Mouse (Mus musculus) layer of hippocampus, postnatal 10 days (tissue): ENCODE measurements around the gene Fgfr2. TPM values are rescaled to one million over a fixed set of nuclear protein-coding genes. Genes with fewer than 3 reads are reported as not detected.
"Not testable (repeated sequence)": the region's sequence is repeated elsewhere in the genome, so short reads cannot be mapped to it uniquely, and the experiment has no call there.

ENCODE experiments used
- DNase-seq, 2 experiments: peaks; one replicate each; pipeline ENCODE4 v3.0.0; 2021; ENCODE audit warnings: low spot score in 2 of 2
- total RNA-seq, 2 experiments: library from RNA; stranded (reverse); gene quantifications; 2 replicates each; pipeline ENCODE4 v1.2.3; 2021

The Fgfr2 gene
- total RNA-seq, 2 experiments from 2014 or later = 35.6 to 48.3 TPM

- DNase-seq = peak in 1 of 2 experiments; percentile 16
Observed at GRCm38 (mm10) chr7:130178991-130179390, 2944.2 kb downstream of the Fgfr2 start.

GRCm38 (mm10) chr7:130177009-130177408 is 2946.1 kb downstream of the Fgfr2 start:
- DNase-seq = no peak

GRCm38 (mm10) chr7:130174525-130174924 is 2948.6 kb downstream of the Fgfr2 start:
- no peak for DNase-seq

GRCm38 (mm10) chr7:130173914-130174313 is 2949.2 kb downstream of the Fgfr2 start:
- DNase-seq = no peak

- no peak for DNase-seq
Observed at GRCm38 (mm10) chr7:130170144-130170543, 2953.0 kb downstream of the Fgfr2 start.

GRCm38 (mm10) chr7:130168296-130168695 is 2954.9 kb downstream of the Fgfr2 start:
- DNase-seq = no peak

- DNase-seq = no peak
Observed at GRCm38 (mm10) chr7:130167261-130167660, 2955.9 kb downstream of the Fgfr2 start.

- DNase-seq = no peak
Observed at GRCm38 (mm10) chr7:130166190-130166589, 2957.0 kb downstream of the Fgfr2 start.

- DNase-seq = no peak
Observed at GRCm38 (mm10) chr7:130165408-130165807, 2957.7 kb downstream of the Fgfr2 start.

GRCm38 (mm10) chr7:130162718-130163117 is 2960.4 kb downstream of the Fgfr2 start:
- DNase-seq = no peak

- no peak for DNase-seq
Observed at GRCm38 (mm10) chr7:130161581-130161980, 2961.6 kb downstream of the Fgfr2 start.

- no peak for DNase-seq
Observed at GRCm38 (mm10) chr7:130158845-130159244, 2964.3 kb downstream of the Fgfr2 start.

GRCm38 (mm10) chr7:130153363-130153969 is 2969.7 kb downstream of the Fgfr2 start:
- DNase-seq = no peak

- no peak for DNase-seq
Observed at GRCm38 (mm10) chr7:130148906-130149305, 2974.2 kb downstream of the Fgfr2 start.

GRCm38 (mm10) chr7:130147230-130147629 is 2975.9 kb downstream of the Fgfr2 start:
- DNase-seq = no peak

GRCm38 (mm10) chr7:130145211-130145610 is 2977.9 kb downstream of the Fgfr2 start:
- DNase-seq = no peak

GRCm38 (mm10) chr7:130143371-130143770 is 2979.8 kb downstream of the Fgfr2 start:
- DNase-seq = no peak

- DNase-seq = no peak
Observed at GRCm38 (mm10) chr7:130141088-130141873, 2981.9 kb downstream of the Fgfr2 start.

- DNase-seq = no peak
Observed at GRCm38 (mm10) chr7:130134924-130135365, 2988.2 kb downstream of the Fgfr2 start.

GRCm38 (mm10) chr7:130134428-130134827 is 2988.7 kb downstream of the Fgfr2 start:
- DNase-seq = not testable (repeated sequence)

GRCm38 (mm10) chr7:130130226-130130625 is 2992.9 kb downstream of the Fgfr2 start:
- DNase-seq = no peak

GRCm38 (mm10) chr7:130129359-130129960 is 2993.7 kb downstream of the Fgfr2 start:
- DNase-seq = no peak
